ENCODE assay signal across 8 mouse cellular contexts in the genomic region with DNA sequence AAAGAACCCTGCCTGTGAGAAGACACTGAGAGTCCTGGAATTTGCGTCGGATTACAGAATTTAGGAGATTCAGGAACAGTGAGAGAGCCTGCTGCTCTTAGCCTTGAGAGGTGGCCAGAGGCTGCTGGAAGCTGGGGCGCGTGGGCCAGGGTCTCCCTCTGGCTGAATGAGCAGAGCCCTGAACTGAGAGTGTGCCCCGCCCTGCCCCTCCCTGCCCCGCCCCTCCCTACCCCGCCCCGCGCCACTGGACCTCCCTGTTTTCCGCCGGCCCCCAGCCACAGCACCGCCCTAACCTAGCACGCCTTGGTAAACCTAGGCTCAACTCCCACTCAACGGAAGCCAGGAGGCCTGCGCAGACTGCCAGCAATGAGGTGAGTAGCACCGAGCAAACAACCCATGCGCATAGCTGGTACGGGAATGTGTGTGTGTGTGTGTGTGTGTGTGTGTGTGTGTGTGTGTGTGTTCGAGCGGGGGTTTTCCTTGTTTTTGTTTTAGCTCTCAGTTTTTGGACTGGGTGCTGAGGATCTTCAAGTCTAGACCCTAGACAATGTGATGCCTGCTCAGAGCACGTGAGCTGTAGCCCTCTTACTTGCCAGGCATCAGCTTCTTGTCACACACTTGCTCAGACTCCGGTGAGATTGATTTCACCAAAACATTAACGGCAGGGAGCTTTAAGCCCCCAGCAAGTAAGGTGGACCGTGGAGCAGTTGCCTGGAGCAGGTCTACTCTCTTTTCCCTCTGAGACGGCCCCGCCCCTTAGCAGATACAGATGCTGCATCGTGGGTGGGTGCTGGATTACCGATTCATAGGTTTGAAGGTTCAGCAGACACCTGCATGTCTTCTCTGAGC. TPM values are rescaled to one million over a fixed set of nuclear protein-coding genes. Genes with fewer than 3 reads are reported as not detected.
DNase-seq lines count a peak whose midpoint lies in the region; ATAC-seq and TF ChIP-seq lines count a peak whose summit lies in the region.

A gene (plus strand): TSS at position 290 of the 849 bp plus-strand sequence.

- no peaks in the 10 kb centered on the region for H3K36me3 ChIP-seq in limb, embryonic 13.5 days
- H3K36me3 ChIP-seq in midbrain, embryonic 11.5 days (ENCODE audit: control insufficient read depth, insufficient read depth, low read length): no peaks in the 10 kb centered on the region
- H3K36me3 ChIP-seq in stomach, postnatal 0 days (ENCODE audit: control insufficient read depth, insufficient read depth, low read length): no peaks in the 10 kb centered on the region

- ATAC-seq in limb, embryonic 13.5 days (ENCODE audit: low FRiP score, low read depth): peak; percentile 93
- peak; percentile 81 for ATAC-seq in midbrain, embryonic 11.5 days (ENCODE audit: low FRiP score)
- peak; percentile 98 for ATAC-seq in stomach, postnatal 0 days (ENCODE audit: low FRiP score, low TSS enrichment)

- peak within 1 kb of the TSS; percentile 40 for H3K4me3 ChIP-seq in limb, embryonic 13.5 days
- H3K4me3 ChIP-seq in midbrain, embryonic 11.5 days (ENCODE audit: low read depth, low read length): peak within 1 kb of the TSS; percentile 24
- H3K4me3 ChIP-seq in stomach, postnatal 0 days (ENCODE audit: low read depth, low read length): peak within 1 kb of the TSS; percentile 21

- TF ChIP-seq EP300 in stomach, postnatal 0 days (optimal IDR thresholded peaks at IDR 0.05): no peak

- intact Hi-C loops in heart, postnatal 14 days (cut with DNase I): no loop called here

- H3K27ac ChIP-seq in limb, embryonic 13.5 days: no peak within 1 kb of the TSS
- no peak within 1 kb of the TSS for H3K27ac ChIP-seq in midbrain, embryonic 11.5 days (ENCODE audit: low read depth, low read length)
- H3K27ac ChIP-seq in stomach, postnatal 0 days (replicated peaks): no peak within 1 kb of the TSS

- peak within 1 kb of the TSS; percentile 36; the same call in 1 of the 2 replicates for H3K9ac ChIP-seq in limb, embryonic 13.5 days
- H3K9ac ChIP-seq in midbrain, embryonic 11.5 days (ENCODE audit: low read length): peak within 1 kb of the TSS; percentile 31; the same call in 1 of the 2 replicates
- no peak within 1 kb of the TSS for H3K9ac ChIP-seq in stomach, postnatal 0 days (ENCODE audit: low read length)

- H3K4me2 ChIP-seq in limb, embryonic 13.5 days (replicated peaks): peak within 1 kb of the TSS; percentile 71
- H3K4me2 ChIP-seq in midbrain, embryonic 11.5 days: peak within 1 kb of the TSS; percentile 49
- H3K4me2 ChIP-seq in stomach, postnatal 0 days (replicated peaks; ENCODE audit: low read depth): peak within 1 kb of the TSS; percentile 61

- no peaks in the 10 kb centered on the region for H3K9me3 ChIP-seq in limb, embryonic 13.5 days
- H3K9me3 ChIP-seq in midbrain, embryonic 11.5 days (ENCODE audit: control insufficient read depth, low read length): no peaks in the 10 kb centered on the region
- H3K9me3 ChIP-seq in stomach, postnatal 0 days (ENCODE audit: control insufficient read depth, low read length): no peaks in the 10 kb centered on the region

- WGBS in limb, embryonic 13.5 days: 5% methylated on average over 26 of the region's 28 CpGs
- WGBS in midbrain, embryonic 11.5 days: 14% methylated on average over 28 of the region's 28 CpGs
- 7% methylated on average over 25 of the region's 28 CpGs for WGBS in stomach, postnatal 0 days

- DNase-seq in adrenal gland, postnatal 10 days: peak; percentile 47
- DNase-seq in adrenal gland, adult 18-20 months (ENCODE audit: low spot score in 2 of 2): no peak
- DNase-seq in urinary bladder, postnatal 14 days (ENCODE audit: low spot score): peak; percentile 53
- DNase-seq in urinary bladder, adult 2 months (ENCODE audit: low spot score): no peak
- peak; percentile 12 to 21 for DNase-seq in heart, postnatal 14 days
- peak; percentile 89 for DNase-seq in midbrain, embryonic 11.5 days (ENCODE audit: low spot score, missing footprints)
- peak; percentile 83 for DNase-seq in stomach, postnatal 0 days (ENCODE audit: low spot score)

- no peak for TF ChIP-seq CTCF in stomach, postnatal 0 days (IDR thresholded peaks at IDR 0.05; ENCODE audit: low read depth)

- H3K4me1 ChIP-seq in limb, embryonic 13.5 days: no peaks in the 10 kb centered on the region; the same call in 1 of the 2 replicates
- H3K4me1 ChIP-seq in midbrain, embryonic 11.5 days (ENCODE audit: control insufficient read depth, insufficient read depth, low read length): peaks cover 21% of the 10 kb centered on the region
- H3K4me1 ChIP-seq in stomach, postnatal 0 days (replicated peaks; ENCODE audit: control insufficient read depth, insufficient read depth): no peaks in the 10 kb centered on the region

- H3K27me3 ChIP-seq in limb, embryonic 13.5 days: no peaks in the 10 kb centered on the region; the same call in 1 of the 2 replicates
- no peaks in the 10 kb centered on the region; the same call in 1 of the 2 replicates for H3K27me3 ChIP-seq in midbrain, embryonic 11.5 days (ENCODE audit: control insufficient read depth, insufficient read depth, low read length)
- H3K27me3 ChIP-seq in stomach, postnatal 0 days (ENCODE audit: control insufficient read depth, insufficient read depth, low read length): no peaks in the 10 kb centered on the region

RNA-seq across cellular contexts. Expression of the gene that starts here (rescaled TPM):
- total RNA-seq in adrenal gland, postnatal 10 days (2021): 1 to 10 TPM; 1.8 to 4.2 TPM
- total RNA-seq in adrenal gland, adult 18-20 months (2021): 1 to 10 TPM in 1 of 2 experiments, under 1 TPM in 1; 0.76 to 2.0 TPM
- polyA plus RNA-seq in urinary bladder, adult 2 months (2012; rRNA removed): 0.65 and 1.2 TPM in 2 replicates
- under 1 TPM; 0.29 to 0.39 TPM for total RNA-seq in heart, postnatal 14 days (2021)
- polyA plus RNA-seq in limb, embryonic 13.5 days (2015; fragmentation: Nextera tagmentation; extraction: Ambion mirVana): 3.1 and 5.0 TPM in 2 replicates
- polyA plus RNA-seq in midbrain, embryonic 11.5 days (2014; fragmentation: Nextera tagmentation; extraction: Ambion mirVana): 1.3 and 1.9 TPM in 2 replicates
- 6.0 and 6.9 TPM in 2 replicates for polyA plus RNA-seq in stomach, postnatal 0 days (2015; fragmentation: Nextera tagmentation; extraction: Ambion mirVana)

Comparison
In these comparisons a context has a peak if more than half of its experiments do, and no peak if none do; other contexts are left out.
1. DNase-seq: peak in adrenal gland, postnatal 10 days (single experiment), urinary bladder, postnatal 14 days (single experiment), midbrain, embryonic 11.5 days (single experiment) and stomach, postnatal 0 days (single experiment); none in adrenal gland, adult 18-20 months (0 of 2) and urinary bladder, adult 2 months (single experiment).
2. Peak in DNase-seq in heart, postnatal 14 days; RNA of the gene not detected or under 1 TPM.
3. Peak in every context shown above with its lines, with median percentiles within 50 percentile points of each other: ATAC-seq, H3K4me2 ChIP-seq and H3K4me3 ChIP-seq.